Mouse (Mus musculus) forebrain, embryonic 16.5 days (tissue): ENCODE results near the gene Rph3a. TPM values are rescaled to one million over a fixed set of nuclear protein-coding genes. Genes with fewer than 3 reads are reported as not detected.
"Not testable (repeated sequence)": the region's sequence is repeated elsewhere in the genome, so short reads cannot be mapped to it uniquely, and the experiment has no call there.

Experiments used
- ATAC-seq: fragments of 200-750 bp; cut with Nextera tagmentation; 2 replicates; pipeline ENCODE4 v1.8.0; 2017; ENCODE audit warnings: mild to moderate bottlenecking, moderate library complexity
- H3K27ac ChIP-seq: fragments of 300-500 bp; sonication (generic); 2 replicates; pipeline ENCODE4 v1.5.1; 2014; ENCODE audit warnings: low read length, control low read depth
- H3K27me3 ChIP-seq: fragments of 300-500 bp; sonication (generic); replicated peaks from 2 replicates; pipeline ENCODE4 v1.6.1; 2014; ENCODE audit warnings: low read length; ENCODE audit not compliant: control insufficient read depth, insufficient read depth
- H3K36me3 ChIP-seq: fragments of 300-500 bp; sonication (generic); 2 replicates; pipeline ENCODE4 v1.6.1; 2014; ENCODE audit not compliant: control insufficient read depth, insufficient read depth
- H3K4me1 ChIP-seq: fragments of 300-500 bp; sonication (generic); replicated peaks from 2 replicates; pipeline ENCODE4 v1.6.1; 2014; ENCODE audit warnings: low read length; ENCODE audit not compliant: control insufficient read depth, insufficient read depth
- H3K4me2 ChIP-seq: fragments of 300-500 bp; sonication (generic); 2 replicates; pipeline ENCODE4 v1.6.1; 2014; ENCODE audit warnings: mild to moderate bottlenecking, low read length, control low read depth
- H3K4me3 ChIP-seq: fragments of 300-500 bp; sonication (generic); replicated peaks from 2 replicates; pipeline ENCODE4 v1.5.1; 2014; ENCODE audit warnings: mild to moderate bottlenecking, low read length, control low read depth
- H3K9ac ChIP-seq: fragments of 300-500 bp; sonication (generic); replicated peaks from 2 replicates; pipeline ENCODE4 v1.6.1; 2014; ENCODE audit warnings: low read depth, low read length, control low read depth
- H3K9me3 ChIP-seq: fragments of 300-500 bp; sonication (generic); 2 replicates; pipeline ENCODE4 v1.6.1; 2016; ENCODE audit warnings: low read length; ENCODE audit not compliant: control insufficient read depth
- WGBS: fragments of 180-500 bp; shearing (Covaris S2); extraction: QIAGEN DNeasy Blood & Tissue Kit; methylation state at CpG from one replicate; pipeline ENCODE4 v1.1.7; 2014; 5-methylcytosine and 5-hydroxymethylcytosine counted together
- polyA plus RNA-seq: library from polyadenylated mRNA; unstranded; fragments of >200 nt; fragmentation: Nextera tagmentation; extraction: Ambion mirVana; gene quantifications from 2 replicates; pipeline ENCODE4 v1.2.1, GENCODE M21; 2015

Rph3a gene
- polyA plus RNA-seq, 1 experiment from 2014 or later, result 26.9 TPM

GRCm38 (mm10) chr5:120937841-120938240 is 72.1 kb downstream of the Rph3a start:
- Histone ChIP-seq H3K27me3 (no peaks in the 10 kb centered on the region), H3K27ac (no peak overlapping the region), H3K9ac (no peak overlapping the region), H3K4me3 (no peak overlapping the region), H3K4me2 (no peak overlapping the region), H3K36me3 (no peaks in the 10 kb centered on the region), H3K9me3 (no peaks in the 10 kb centered on the region), H3K4me1 (no peaks in the 10 kb centered on the region)
- ATAC-seq, result no peak
- 86% methylated on average over 4 of the region's 4 CpGs for WGBS

GRCm38 (mm10) chr5:120933966-120934365 is 75.9 kb downstream of the Rph3a start:
- Histone ChIP-seq H3K27ac (no peak overlapping the region), H3K27me3 (no peaks in the 10 kb centered on the region), H3K9me3 (no peaks in the 10 kb centered on the region), H3K4me2 (no peak overlapping the region), H3K4me1 (no peaks in the 10 kb centered on the region), H3K4me3 (no peak overlapping the region), H3K36me3 (no peaks in the 10 kb centered on the region), H3K9ac (no peak overlapping the region)
- no peak for ATAC-seq
- WGBS, result 18% methylated on average over 5 of the region's 5 CpGs

GRCm38 (mm10) chr5:120927036-120927435 is 82.9 kb downstream of the Rph3a start:
- H3K36me3 ChIP-seq, result no peaks in the 10 kb centered on the region
- H3K27ac ChIP-seq, result no peak overlapping the region
- no peak for ATAC-seq
- 6% methylated on average over 1 of the region's 1 CpGs for whole genome bisulfite sequencing
- no peak overlapping the region for H3K4me2 ChIP-seq
- H3K4me1 ChIP-seq, result no peaks in the 10 kb centered on the region
- no peak overlapping the region for H3K9ac ChIP-seq
- H3K9me3 ChIP-seq, result no peaks in the 10 kb centered on the region
- no peaks in the 10 kb centered on the region for H3K27me3 ChIP-seq
- H3K4me3 ChIP-seq, result no peak overlapping the region

DNA sequence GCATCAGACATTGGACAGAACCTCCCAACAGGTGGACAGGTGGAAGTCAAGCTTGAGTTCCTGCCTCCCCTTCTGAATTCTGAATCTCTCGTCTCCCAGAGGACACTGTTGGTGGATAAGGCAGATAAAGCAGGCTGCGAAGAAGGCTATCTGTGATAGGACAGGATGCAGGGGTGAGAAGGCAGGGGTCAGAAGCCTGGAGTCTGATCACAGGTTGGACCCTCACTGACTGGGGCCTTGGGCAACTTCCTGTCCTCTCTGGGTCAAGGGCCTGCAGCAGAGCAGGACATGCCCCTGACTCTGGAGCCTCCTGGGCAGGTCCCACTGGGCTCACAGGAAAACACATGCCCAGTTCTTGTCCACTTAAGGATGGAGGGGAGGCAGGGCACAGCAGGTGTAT is 83.6 kb downstream of the Rph3a start:
- ATAC-seq, result not testable (repeated sequence)

DNA sequence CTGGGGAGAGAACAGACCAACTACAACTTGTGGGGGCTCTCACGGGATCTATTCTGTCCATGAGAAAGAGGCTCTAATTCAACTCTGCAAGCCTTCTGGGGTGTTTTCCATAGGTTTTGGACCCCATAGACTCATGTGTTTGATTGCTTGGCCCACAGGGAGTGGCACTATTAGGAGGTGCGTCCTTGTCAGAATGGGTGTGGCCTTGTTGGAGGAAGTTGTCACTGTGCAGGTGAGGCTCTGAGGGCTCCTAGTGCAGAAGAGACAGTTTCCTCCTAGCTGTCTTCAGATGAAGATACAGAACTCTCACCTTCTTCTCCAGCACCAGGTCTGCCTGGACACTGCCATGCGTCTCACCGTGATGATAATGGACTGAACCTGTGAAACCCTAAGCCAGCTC is 85.4 kb downstream of the Rph3a start:
- not testable (repeated sequence) for H3K27ac ChIP-seq, ATAC-seq, H3K4me1 ChIP-seq, H3K27me3 ChIP-seq, H3K4me2 ChIP-seq, H3K4me3 ChIP-seq, H3K9ac ChIP-seq, H3K36me3 ChIP-seq, H3K9me3 ChIP-seq
- WGBS, result 90% methylated on average over 4 of the region's 4 CpGs

More for the DNA sequence above, 83.6 kb downstream of the Rph3a start:
- H3K27me3 ChIP-seq, H3K4me1 ChIP-seq, H3K27ac ChIP-seq, H3K4me3 ChIP-seq, H3K9ac ChIP-seq, H3K9me3 ChIP-seq, H3K4me2 ChIP-seq, H3K36me3 ChIP-seq: not testable (repeated sequence)
- 88% methylated on average over 2 of the region's 2 CpGs for WGBS

DNA sequence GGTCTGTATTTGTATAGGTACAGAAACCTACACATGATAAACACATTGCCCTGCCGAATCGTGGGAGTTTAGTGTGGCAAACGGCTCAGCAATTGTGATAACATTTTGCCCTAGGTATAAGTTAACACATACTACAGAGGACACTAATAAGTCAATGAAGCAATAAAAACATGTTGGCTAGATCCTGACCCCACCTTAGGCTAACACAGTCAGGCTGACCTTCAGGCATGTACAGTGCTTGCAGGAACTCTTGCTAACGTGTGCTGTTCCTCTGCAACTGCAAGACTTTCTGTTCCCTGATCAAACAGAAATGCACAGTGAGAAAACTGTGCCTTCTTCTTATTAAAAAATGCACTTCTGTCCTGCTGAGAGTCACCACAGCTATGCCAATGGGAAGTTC is 85.9 kb downstream of the Rph3a start:
- WGBS, result 88% methylated on average over 4 of the region's 4 CpGs
- Histone ChIP-seq H3K9me3 (no peaks in the 10 kb centered on the region), H3K4me3 (no peak overlapping the region), H3K4me1 (no peaks in the 10 kb centered on the region), H3K36me3 (no peaks in the 10 kb centered on the region), H3K9ac (no peak overlapping the region), H3K27ac (no peak overlapping the region), H3K27me3 (no peaks in the 10 kb centered on the region), H3K4me2 (no peak overlapping the region)
- ATAC-seq, result no peak

GRCm38 (mm10) chr5:120920296-120920695 is 89.6 kb downstream of the Rph3a start:
- Histone ChIP-seq H3K36me3 (no peaks in the 10 kb centered on the region), H3K27me3 (no peaks in the 10 kb centered on the region), H3K9me3 (no peaks in the 10 kb centered on the region), H3K4me1 (no peaks in the 10 kb centered on the region), H3K4me2 (no peak overlapping the region), H3K27ac (no peak overlapping the region), H3K9ac (no peak overlapping the region), H3K4me3 (no peak overlapping the region)
- 87% methylated on average over 3 of the region's 3 CpGs for WGBS
- ATAC-seq, result no peak

GRCm38 (mm10) chr5:120919156-120919935 is 90.5 kb downstream of the Rph3a start:
- H3K9me3 ChIP-seq, H3K4me3 ChIP-seq, H3K36me3 ChIP-seq, H3K27ac ChIP-seq, ATAC-seq, H3K27me3 ChIP-seq, H3K4me2 ChIP-seq, H3K4me1 ChIP-seq, H3K9ac ChIP-seq: not testable (repeated sequence)
- 78% methylated on average over 2 of the region's 2 CpGs for WGBS

DNA sequence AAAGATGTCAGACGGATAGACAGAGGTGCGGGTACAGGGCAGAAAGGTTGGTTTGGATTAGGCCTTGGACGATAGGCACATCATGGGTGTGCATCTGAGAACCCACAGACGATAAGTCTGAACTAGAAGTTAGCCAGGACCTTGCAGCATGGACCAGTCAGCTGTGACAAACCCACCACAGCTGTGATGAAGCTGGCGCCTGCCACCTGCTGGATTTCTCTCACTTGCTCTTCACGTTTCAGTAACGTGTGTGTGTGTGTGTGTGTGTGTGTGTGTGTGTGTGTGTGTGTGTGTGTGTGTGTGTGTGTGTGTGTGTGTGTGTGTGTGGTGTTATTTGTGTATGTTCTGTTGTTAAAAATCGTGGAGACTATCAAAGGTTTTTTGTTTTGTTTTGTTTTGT is 95.7 kb downstream of the Rph3a start, which contains the start of gene Oas1d:
Oas1d (plus strand) TSS at position 333 of the 400 bp plus-strand sequence.
- H3K4me1 ChIP-seq, H3K4me3 ChIP-seq, H3K27ac ChIP-seq, H3K9me3 ChIP-seq, H3K9ac ChIP-seq, ATAC-seq, H3K4me2 ChIP-seq, H3K27me3 ChIP-seq, H3K36me3 ChIP-seq: not testable (repeated sequence)
- WGBS, result 55% methylated on average over 8 of the region's 8 CpGs
